Mouse (Mus musculus) sigmoid colon, adult 10 weeks (tissue): ENCODE measurements around the gene Baiap2l2. TPM values are rescaled to one million over a fixed set of nuclear protein-coding genes. Genes with fewer than 3 reads are reported as not detected.

ENCODE experiments used
- polyA plus RNA-seq: library from polyadenylated mRNA; stranded (reverse); fragments of 350-450 nt; fragmentation: Illumina TruSeq; extraction: RNeasy Lipid Tissue Mini Kit (QIAGEN cat#74804); gene quantifications from one replicate; pipeline ENCODE4 v1.2.3, GENCODE M21; 2014; ENCODE audit warnings: low read depth, low replicate concordance

Gene Baiap2l2
- 7.9 TPM for polyA plus RNA-seq

GRCm38 (mm10) chr15:79285399-79285798 lies at the start of gene Baiap2l2:
TSS of gene Baiap2l2 (minus strand) at chr15:79285537.

GRCm38 (mm10) chr15:79328058-79328938 lies 43.0 kb upstream of the Baiap2l2 start, which contains the start of gene Pla2g6:
TSS of gene Pla2g6 (minus strand) at chr15:79328390.

GRCm38 (mm10) chr15:79254661-79255060 lies 30.7 kb downstream of the Baiap2l2 start, which contains the start of gene Slc16a8:
TSS of gene Slc16a8 (minus strand) at chr15:79254761.

GRCm38 (mm10) chr15:79229058-79229821 lies 56.1 kb downstream of the Baiap2l2 start, which contains the start of the genes Pick1 and Gm49486:
TSS of gene Pick1 (plus strand) at chr15:79229173.
TSS of gene Gm49486 (plus strand) at chr15:79229391.

Other genes starting within 250 kb of the Baiap2l2 start
- not detected for gene Galr3, start 243.7 kb downstream of the Baiap2l2 start, polyA plus RNA-seq
- gene Ankrd54, start 222.6 kb downstream of the Baiap2l2 start, polyA plus RNA-seq = 1.5 TPM
- gene Eif3l, start 210.4 kb downstream of the Baiap2l2 start, polyA plus RNA-seq = 76.2 TPM
- 9.1 TPM for gene Micall1, start 176.6 kb downstream of the Baiap2l2 start, polyA plus RNA-seq
- gene Polr2f, start 144.5 kb downstream of the Baiap2l2 start, polyA plus RNA-seq = not detected
- gene 1700088E04Rik, start 144.3 kb downstream of the Baiap2l2 start, polyA plus RNA-seq = 0.38 TPM
- gene Sox10, start 120.3 kb downstream of the Baiap2l2 start, polyA plus RNA-seq = 0.16 TPM
- gene Pick1, start 56.4 kb downstream of the Baiap2l2 start, polyA plus RNA-seq = 24.6 TPM
- gene Gm49486, start 56.1 kb downstream of the Baiap2l2 start, polyA plus RNA-seq = 1.3 TPM
- gene Slc16a8, start 30.8 kb downstream of the Baiap2l2 start, polyA plus RNA-seq = not detected
- not detected for gene Pla2g6, start 42.9 kb upstream of the Baiap2l2 start, polyA plus RNA-seq
- gene Maff, start 61.1 kb upstream of the Baiap2l2 start, polyA plus RNA-seq = 3.6 TPM
- 8.4 TPM for gene Tmem184b, start 118.0 kb upstream of the Baiap2l2 start, polyA plus RNA-seq
- gene Csnk1e, start 170.0 kb upstream of the Baiap2l2 start, polyA plus RNA-seq = 7.4 TPM
- not detected for gene Kcnj4, start 219.7 kb upstream of the Baiap2l2 start, polyA plus RNA-seq
- gene Kdelr3, start 230.9 kb upstream of the Baiap2l2 start, polyA plus RNA-seq = 17.9 TPM